Mouse (Mus musculus) cerebellum, adult 8-10 months (tissue): ENCODE measurements around the gene Lin52.
"Not testable (repeated sequence)": the region's sequence is repeated elsewhere in the genome, so short reads cannot be mapped to it uniquely, and the experiment has no call there.

Experiments
- DNase-seq: peaks from one replicate; pipeline ENCODE4 v3.0.0; 2022

Lin52 gene

DNA sequence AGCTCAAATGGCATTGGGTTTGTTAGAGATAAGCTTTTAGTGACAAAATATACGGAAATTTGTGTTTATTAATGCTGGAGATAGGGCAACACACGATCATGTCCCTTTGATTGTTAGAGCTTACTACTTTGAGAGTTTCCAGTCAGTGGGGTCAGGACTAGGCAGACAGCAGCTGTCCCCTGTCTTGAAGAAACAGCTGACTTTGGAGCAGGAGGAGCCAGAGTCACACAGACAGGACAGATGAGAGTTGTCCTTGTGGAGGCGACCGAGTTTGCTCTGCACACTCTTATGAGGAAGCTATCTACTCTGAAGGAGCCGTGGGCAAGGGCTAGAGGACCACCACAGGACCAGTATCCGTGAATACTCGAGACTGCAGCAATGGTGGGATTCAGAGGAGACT, 27.7 kb downstream of the Lin52 start:
- no peak for DNase-seq

DNA sequence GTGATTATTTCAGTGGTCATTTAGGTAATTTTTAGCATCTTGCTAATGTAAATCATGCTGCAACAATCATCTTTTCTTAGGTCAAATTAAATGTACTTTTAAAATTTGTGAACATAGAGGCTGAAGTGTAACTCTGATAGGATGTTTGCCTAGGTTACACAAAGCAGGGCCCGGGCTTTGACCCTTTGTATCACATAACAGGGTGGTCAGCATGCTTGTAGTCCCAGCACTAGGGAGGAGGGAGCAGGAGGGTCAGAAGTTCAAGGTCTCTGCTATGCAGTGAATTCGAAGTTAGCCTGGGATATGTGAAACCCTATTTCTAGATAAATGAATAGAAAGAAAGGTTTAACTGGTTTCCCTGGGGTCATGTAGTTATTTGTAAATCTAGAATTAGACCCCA, 30.0 kb downstream of the Lin52 start:
- no peak for DNase-seq

DNA sequence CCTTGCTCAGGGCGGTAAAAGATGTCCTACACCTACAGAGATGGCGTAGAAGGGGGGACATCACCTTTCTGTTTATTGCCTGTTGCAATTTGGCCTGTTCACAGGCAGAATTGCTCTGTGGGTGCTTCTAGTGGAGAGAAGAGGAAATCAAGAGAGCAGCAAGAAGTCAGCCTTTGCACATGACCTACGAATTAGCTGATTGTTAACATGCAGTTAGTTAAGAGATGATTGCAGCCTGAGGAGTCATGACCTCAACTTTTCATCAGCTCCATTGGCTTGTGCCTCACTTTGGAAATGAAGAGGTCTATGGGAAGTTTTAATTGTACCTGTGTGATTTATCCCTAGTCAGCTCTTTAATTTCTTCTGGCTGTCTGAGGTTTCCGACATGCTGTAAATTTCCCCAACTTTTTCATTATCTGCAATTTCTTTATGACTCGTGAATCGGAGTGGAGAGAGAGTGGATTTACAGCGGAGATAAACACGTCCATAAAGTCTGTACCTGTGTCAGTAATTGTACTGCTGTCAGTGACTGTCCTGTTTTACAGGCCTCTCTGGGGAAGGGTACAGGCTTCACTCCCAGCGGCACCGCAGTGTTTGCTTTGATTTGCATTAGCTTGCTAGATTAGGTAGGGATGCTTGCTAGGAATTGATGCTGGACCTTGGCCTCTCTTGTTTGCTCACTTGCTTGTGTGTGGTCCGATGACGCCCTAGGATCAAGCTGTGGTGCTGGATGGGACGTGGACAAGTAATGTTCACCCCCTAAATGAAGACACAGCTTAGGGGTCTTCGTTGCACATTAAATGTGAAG, 31.8 kb downstream of the Lin52 start:
- DNase-seq, result no peak

DNA sequence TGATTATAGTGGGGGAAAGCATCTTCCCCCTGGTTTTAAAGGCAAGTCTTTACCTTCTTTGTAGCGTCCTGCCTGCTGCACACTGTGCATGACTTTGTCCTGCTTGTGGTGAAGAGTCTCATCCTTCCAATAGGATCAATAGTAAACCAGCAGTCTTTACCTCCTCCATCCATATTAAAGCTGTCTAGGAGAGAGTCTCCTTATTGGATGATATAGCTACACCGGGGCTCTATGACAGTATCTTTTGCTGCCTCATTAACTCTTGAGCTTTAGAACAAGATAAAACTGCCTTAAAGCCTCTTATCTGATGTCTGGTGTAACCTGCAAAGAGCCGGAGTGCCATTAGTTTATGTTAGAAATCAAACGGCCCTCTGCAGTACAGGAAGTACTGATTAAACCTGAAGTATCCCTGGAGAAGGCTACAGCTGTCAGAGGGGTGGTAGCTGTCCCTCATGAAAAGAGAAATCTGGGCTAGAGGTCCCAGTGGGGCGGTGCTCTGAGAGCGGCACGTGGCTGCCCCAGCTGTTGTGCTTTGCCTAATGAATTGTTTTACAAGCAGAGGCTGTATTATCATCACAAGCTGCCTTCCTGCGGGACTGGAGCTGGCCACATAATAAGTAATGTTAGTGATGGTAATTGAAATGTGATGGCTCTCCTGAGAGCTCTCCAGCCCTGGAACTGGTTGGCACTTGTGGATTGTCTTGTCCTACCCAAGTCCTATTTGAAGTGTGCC, 36.3 kb downstream of the Lin52 start:
- no peak for DNase-seq

DNA sequence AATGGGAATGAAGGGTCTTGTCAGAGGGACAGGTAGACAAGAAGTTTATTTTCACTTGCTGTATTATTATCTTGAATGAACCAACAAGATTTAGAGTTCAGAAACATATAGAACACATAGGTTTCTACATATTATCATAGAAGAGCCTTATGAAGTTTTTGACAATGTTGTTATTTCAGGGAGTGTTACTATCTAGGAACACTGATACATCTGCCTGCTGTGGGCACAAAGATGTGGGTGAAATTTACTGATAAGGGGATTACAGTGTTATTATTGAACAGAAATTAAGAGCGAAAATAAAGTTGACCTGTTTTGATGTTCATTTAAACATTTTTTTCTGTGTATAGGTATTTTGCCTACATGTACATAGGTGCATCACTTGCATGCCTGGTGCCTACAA, 45.6 kb downstream of the Lin52 start:
- no peak for DNase-seq

GRCm38 (mm10) chr12:84500528-84501263, 49.5 kb downstream of the Lin52 start:
- DNase-seq, result no peak

- no peak for DNase-seq
These were observed 50.1 kb downstream of the Lin52 start for GRCm38 (mm10) chr12:84501278-84501677.

GRCm38 (mm10) chr12:84506856-84507255, 55.6 kb downstream of the Lin52 start:
- DNase-seq, result no peak

GRCm38 (mm10) chr12:84512016-84512415, 60.8 kb downstream of the Lin52 start:
- DNase-seq, result no peak

DNA sequence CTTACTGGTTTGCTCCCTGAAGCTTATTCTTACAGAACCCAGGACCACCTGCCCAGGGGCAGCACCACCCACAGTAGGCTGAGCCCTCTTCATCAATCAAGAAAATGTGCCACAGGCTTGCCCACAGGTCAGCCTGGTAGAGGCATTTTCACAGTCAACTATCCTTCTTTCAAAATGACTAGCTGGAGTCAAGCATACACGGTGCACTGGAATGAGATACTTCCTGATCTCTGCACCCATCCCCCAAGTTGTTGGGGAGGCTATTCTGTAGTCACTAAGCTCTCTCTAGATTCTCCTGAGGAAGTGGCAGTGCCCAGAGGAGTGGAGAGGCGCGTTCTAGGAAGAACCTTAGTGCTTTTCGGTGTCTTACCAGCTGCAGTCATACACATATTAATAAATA, 64.3 kb downstream of the Lin52 start:
- DNase-seq, result no peak

DNA sequence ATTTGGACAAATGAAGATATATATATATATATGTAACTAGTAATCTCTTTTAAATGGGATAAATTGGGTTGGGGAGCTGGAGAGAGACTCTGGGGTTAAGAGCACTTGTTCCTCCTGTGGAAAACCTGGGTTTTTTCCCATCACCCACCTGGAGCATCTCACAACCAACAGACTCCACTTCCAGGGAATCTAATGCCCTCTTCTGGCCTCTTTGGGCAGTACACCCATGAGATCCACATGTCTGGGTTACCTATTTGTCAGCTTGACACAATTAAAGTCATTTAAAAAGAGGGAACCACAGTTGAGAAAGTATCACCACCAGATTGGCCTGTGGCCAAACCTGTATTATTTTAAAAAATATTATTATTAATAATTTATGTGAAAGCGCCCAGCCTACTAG, 65.4 kb downstream of the Lin52 start:
- DNase-seq, result no peak

DNA sequence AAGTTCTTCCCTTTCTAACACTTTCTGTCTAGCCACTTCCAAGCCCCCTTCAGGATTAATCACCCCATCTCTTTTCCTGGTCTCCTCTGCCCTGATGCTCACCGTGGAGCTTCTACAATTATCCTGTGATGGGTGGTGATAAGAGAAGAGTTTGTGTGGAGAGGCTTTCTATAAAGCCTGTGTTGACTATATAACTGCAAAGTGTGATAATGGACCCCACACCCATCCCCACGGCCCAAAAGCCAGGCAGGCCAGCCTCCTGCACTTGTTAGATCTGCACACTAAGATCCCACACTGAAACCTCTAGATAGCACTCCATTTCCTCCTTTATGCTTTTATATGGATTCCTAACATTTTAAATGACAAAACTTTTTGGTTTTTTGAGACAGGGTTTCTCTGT, 66.8 kb downstream of the Lin52 start:
- no peak for DNase-seq

- no peak for DNase-seq
These were observed 72.5 kb downstream of the Lin52 start for GRCm38 (mm10) chr12:84523728-84524127.

- no peak for DNase-seq
These were observed 73.2 kb downstream of the Lin52 start for GRCm38 (mm10) chr12:84524147-84525050.

- DNase-seq, result no peak
These were observed 74.2 kb downstream of the Lin52 start for GRCm38 (mm10) chr12:84525422-84525821.

GRCm38 (mm10) chr12:84530426-84530825, 79.2 kb downstream of the Lin52 start:
- no peak for DNase-seq

DNA sequence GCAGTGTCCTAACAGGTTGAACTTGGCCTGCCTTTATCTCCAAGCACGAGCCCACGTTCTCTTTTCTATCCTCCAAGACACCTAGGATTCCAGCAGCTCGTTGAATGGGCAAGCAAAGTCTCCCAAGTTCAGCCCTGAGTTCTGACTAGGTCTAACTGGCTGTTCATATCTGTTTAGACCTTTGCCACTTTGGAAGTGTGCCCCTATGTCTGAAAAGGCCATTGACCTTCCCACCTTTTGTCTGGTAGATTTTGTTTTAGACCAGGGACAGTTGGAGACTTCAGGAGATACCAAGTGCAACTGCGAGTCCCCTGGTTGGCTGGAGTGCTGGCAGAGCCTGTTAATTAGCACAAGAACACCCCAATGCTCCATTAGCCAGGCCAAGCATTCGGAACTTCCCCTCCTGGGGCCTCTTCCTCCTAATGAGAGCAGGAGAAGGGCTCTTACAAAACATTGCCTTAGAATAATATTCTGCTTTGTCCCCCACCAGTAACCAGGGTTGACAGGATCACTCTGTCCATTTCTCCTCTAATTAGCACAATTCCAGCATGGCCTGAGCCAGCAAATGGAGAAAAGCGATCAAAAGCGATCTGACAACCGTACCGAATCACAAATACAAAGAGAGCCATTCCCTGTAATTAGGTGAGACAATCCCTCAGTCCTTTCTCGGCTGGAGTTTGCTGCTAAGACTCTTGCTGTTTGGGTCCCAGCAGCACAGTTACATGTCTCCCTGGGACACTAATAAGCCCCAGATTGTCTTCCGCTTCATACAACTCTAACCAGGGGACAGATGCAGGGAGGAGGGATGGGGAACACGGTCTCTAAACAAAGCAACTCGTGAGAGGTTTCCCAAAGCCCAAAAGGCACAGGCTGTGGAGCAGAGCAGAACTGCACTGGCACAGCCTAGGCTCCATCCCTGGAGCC, 80.9 kb downstream of the Lin52 start:
- DNase-seq, result no peak

GRCm38 (mm10) chr12:84532830-84533199, 81.6 kb downstream of the Lin52 start:
- DNase-seq, result no peak

DNA sequence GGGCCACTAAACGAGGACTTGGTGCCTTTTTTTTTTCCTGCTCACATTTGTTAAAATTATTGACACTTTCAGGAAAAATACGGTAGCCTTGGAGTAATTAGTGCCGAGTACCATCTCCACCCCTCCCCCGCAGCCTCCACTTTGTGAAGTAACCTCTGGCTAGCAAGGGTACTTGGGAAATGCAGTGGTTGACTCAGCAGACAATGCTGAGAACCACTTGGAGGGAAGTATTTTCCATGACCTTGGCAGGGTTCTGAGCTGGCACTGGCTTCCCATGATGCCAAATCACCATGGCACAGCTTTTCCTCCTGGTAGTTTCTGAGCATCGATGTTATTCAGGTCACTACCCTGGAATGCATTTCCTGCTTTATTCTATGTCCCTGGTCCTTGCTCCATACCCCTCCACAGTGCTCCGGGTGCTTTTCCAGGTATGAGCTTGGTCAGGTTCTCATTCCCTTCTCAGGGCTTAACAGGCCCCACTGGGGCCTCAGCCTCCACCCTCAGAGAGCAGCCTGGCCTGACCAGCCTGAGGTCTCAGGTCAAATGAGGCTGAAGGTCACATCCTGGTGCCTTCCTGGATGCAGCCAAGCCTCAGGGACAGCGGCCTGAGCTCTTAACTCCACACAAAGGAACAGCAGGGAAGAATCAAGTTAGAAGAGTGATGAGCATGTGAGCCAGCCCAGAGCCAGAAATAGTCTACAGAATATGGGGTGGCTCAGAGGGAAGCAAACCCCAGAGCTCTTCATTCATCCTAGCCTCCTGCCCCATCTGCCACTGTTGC, 82.7 kb downstream of the Lin52 start:
- DNase-seq, result no peak

GRCm38 (mm10) chr12:84539537-84539936, 88.3 kb downstream of the Lin52 start:
- not testable (repeated sequence) for DNase-seq
